Mouse (Mus musculus): ENCODE measurements at regions not wholly inside any gene's neighbourhood (a gene's known extent, or its start where the extent isn't known, plus 50 kb on each side); places are given as distances from the start of the nearest gene placed in this dataset.

- H3K4me1 ChIP-seq (ENCODE audit: control insufficient read depth, insufficient read depth, low read length): no peaks in the 10 kb centered on the region
- no peak for TF ChIP-seq POLR2A (IDR thresholded peaks at IDR 0.05; ENCODE audit: borderline replicate concordance, extremely low read depth, insufficient read depth, insufficient read length)
- H3K27me3 ChIP-seq (ENCODE audit: control insufficient read depth, insufficient read depth, low read length): no peaks in the 10 kb centered on the region
- no peaks in the 10 kb centered on the region for H3K9me3 ChIP-seq (ENCODE audit: control insufficient read depth, low read length)
- no peak overlapping the region for H3K9ac ChIP-seq (ENCODE audit: low read depth, low read length, severe bottlenecking)
- no peak overlapping the region for H3K27ac ChIP-seq (replicated peaks; ENCODE audit: low read depth, low read length)
- H3K36me3 ChIP-seq (ENCODE audit: control insufficient read depth, insufficient read depth, low read length): no peaks in the 10 kb centered on the region
- 82% methylated on average over 1 of the region's 1 CpGs for WGBS
- H3K4me2 ChIP-seq (replicated peaks; ENCODE audit: low read depth, low read length, severe bottlenecking): no peak overlapping the region
- DNase-seq (ENCODE audit: low spot score): no peak
- ATAC-seq (ENCODE audit: low FRiP score, low read depth): no peak
- no peak overlapping the region for H3K4me3 ChIP-seq (replicated peaks; ENCODE audit: low read length)
Measured at GRCm38 (mm10) chr13:79057424-79057823, 857.9 kb upstream of the Nr2f1 start.

DNA sequence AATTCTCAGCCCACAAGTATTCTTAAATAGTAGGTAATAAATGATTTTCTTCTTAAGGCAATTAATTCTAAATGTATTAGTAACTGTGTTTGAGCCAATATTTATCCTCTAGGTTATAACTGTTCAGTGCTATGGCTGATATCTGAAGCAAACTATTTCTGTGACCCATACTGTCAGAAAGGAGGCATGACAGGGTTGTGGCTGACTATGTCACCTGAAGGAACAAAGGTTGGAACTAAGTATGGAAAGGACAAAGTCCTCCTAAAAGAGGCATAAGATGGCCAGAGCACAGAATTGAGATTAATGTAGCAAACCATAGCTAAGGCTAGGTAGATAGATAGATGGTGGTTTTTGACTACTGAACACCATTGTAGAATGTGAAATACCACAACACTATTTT lies 854.9 kb upstream of the Nr2f1 start:
- no peak overlapping the region for H3K9ac ChIP-seq (ENCODE audit: low read depth, low read length, severe bottlenecking)
- ATAC-seq (ENCODE audit: low FRiP score, low read depth): no peak
- no peak overlapping the region for H3K4me3 ChIP-seq (replicated peaks; ENCODE audit: low read length)
- H3K4me1 ChIP-seq (ENCODE audit: control insufficient read depth, insufficient read depth, low read length): no peaks in the 10 kb centered on the region
- H3K4me2 ChIP-seq (replicated peaks; ENCODE audit: low read depth, low read length, severe bottlenecking): no peak overlapping the region
- H3K36me3 ChIP-seq (ENCODE audit: control insufficient read depth, insufficient read depth, low read length): no peaks in the 10 kb centered on the region
- no peak overlapping the region for H3K27ac ChIP-seq (replicated peaks; ENCODE audit: low read depth, low read length)
- no peak for DNase-seq (ENCODE audit: low spot score)
- no peaks in the 10 kb centered on the region for H3K9me3 ChIP-seq (ENCODE audit: control insufficient read depth, low read length)
- H3K27me3 ChIP-seq (ENCODE audit: control insufficient read depth, insufficient read depth, low read length): no peaks in the 10 kb centered on the region
- TF ChIP-seq POLR2A (IDR thresholded peaks at IDR 0.05; ENCODE audit: borderline replicate concordance, extremely low read depth, insufficient read depth, insufficient read length): no peak

DNA sequence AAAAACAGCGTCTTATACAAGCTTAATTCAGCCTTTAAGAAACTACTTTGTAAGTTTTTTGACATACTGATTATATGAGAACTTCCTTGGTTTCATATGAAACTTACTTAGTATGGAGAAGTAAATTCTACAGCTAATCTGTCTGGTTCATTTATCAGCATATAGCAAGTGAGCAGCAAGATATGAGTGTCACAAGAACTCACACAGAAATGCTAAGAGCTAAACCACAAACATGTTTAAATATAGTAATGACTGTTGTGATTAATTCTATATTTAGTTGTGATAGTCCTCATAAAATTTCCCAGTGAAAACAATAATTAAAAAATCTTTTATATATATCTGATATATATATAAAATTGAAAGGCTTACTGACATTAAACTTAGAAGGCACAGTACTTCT lies 853.9 kb upstream of the Nr2f1 start:
- no peak overlapping the region for H3K4me2 ChIP-seq (replicated peaks; ENCODE audit: low read depth, low read length, severe bottlenecking)
- no peak for DNase-seq (ENCODE audit: low spot score)
- H3K27ac ChIP-seq (replicated peaks; ENCODE audit: low read depth, low read length): no peak overlapping the region
- H3K9ac ChIP-seq (ENCODE audit: low read depth, low read length, severe bottlenecking): no peak overlapping the region
- H3K9me3 ChIP-seq (ENCODE audit: control insufficient read depth, low read length): no peaks in the 10 kb centered on the region
- no peak for TF ChIP-seq POLR2A (IDR thresholded peaks at IDR 0.05; ENCODE audit: borderline replicate concordance, extremely low read depth, insufficient read depth, insufficient read length)
- ATAC-seq (ENCODE audit: low FRiP score, low read depth): no peak
- no peaks in the 10 kb centered on the region for H3K4me1 ChIP-seq (ENCODE audit: control insufficient read depth, insufficient read depth, low read length)
- no peaks in the 10 kb centered on the region for H3K36me3 ChIP-seq (ENCODE audit: control insufficient read depth, insufficient read depth, low read length)
- 78% methylated on average over 1 of the region's 1 CpGs for WGBS
- H3K4me3 ChIP-seq (replicated peaks; ENCODE audit: low read length): no peak overlapping the region
- no peaks in the 10 kb centered on the region for H3K27me3 ChIP-seq (ENCODE audit: control insufficient read depth, insufficient read depth, low read length)

GRCm38 (mm10) chr13:79047240-79047639 lies 847.7 kb upstream of the Nr2f1 start:
- no peaks in the 10 kb centered on the region for H3K4me1 ChIP-seq (ENCODE audit: control insufficient read depth, insufficient read depth, low read length)
- ATAC-seq (ENCODE audit: low FRiP score, low read depth) (no peak), DNase-seq (ENCODE audit: low spot score) (no peak)
- no peak overlapping the region for H3K4me3 ChIP-seq (replicated peaks; ENCODE audit: low read length)
- H3K36me3 ChIP-seq (ENCODE audit: control insufficient read depth, insufficient read depth, low read length): no peaks in the 10 kb centered on the region
- no peak overlapping the region for H3K4me2 ChIP-seq (replicated peaks; ENCODE audit: low read depth, low read length, severe bottlenecking)
- no peak overlapping the region for H3K27ac ChIP-seq (replicated peaks; ENCODE audit: low read depth, low read length)
- H3K9me3 ChIP-seq (ENCODE audit: control insufficient read depth, low read length): no peaks in the 10 kb centered on the region
- WGBS: 90% methylated on average over 1 of the region's 1 CpGs
- no peak overlapping the region for H3K9ac ChIP-seq (ENCODE audit: low read depth, low read length, severe bottlenecking)
- no peaks in the 10 kb centered on the region for H3K27me3 ChIP-seq (ENCODE audit: control insufficient read depth, insufficient read depth, low read length)
- TF ChIP-seq POLR2A (IDR thresholded peaks at IDR 0.05; ENCODE audit: borderline replicate concordance, extremely low read depth, insufficient read depth, insufficient read length): no peak

- Histone ChIP-seq H3K9me3 (ENCODE audit: control insufficient read depth, low read length) (no peaks in the 10 kb centered on the region), H3K9ac (ENCODE audit: low read depth, low read length, severe bottlenecking) (no peak overlapping the region), H3K4me1 (ENCODE audit: control insufficient read depth, insufficient read depth, low read length) (no peaks in the 10 kb centered on the region), H3K36me3 (ENCODE audit: control insufficient read depth, insufficient read depth, low read length) (no peaks in the 10 kb centered on the region), H3K27ac (replicated peaks; ENCODE audit: low read depth, low read length) (no peak overlapping the region), H3K4me3 (replicated peaks; ENCODE audit: low read length) (no peak overlapping the region), H3K4me2 (replicated peaks; ENCODE audit: low read depth, low read length, severe bottlenecking) (no peak overlapping the region), H3K27me3 (ENCODE audit: control insufficient read depth, insufficient read depth, low read length) (no peaks in the 10 kb centered on the region)
- TF ChIP-seq POLR2A (IDR thresholded peaks at IDR 0.05; ENCODE audit: borderline replicate concordance, extremely low read depth, insufficient read depth, insufficient read length): no peak
- 70% methylated on average over 5 of the region's 5 CpGs for WGBS
- ATAC-seq (ENCODE audit: low FRiP score, low read depth) (no peak), DNase-seq (ENCODE audit: low spot score) (no peak)
Measured at GRCm38 (mm10) chr13:79044657-79045056, 845.1 kb upstream of the Nr2f1 start.

DNA sequence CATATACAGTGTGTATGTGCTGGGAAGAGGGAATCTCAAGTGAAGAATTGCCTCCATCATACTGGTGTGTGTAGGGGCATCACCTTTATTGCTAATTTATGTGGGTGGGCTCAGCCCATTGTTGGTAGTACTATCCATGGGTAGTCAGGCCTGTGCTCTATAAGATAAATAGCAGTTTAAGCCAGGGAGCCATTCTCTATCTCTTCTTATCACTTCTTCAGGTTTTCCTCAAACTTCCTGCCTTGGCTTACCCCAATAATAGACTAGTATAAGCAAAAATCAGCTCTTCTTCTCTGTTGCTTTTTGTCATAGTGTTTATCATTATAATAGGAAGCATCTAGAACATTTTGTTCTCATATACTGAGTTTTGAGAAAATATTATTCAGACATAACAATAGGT lies 838.3 kb upstream of the Nr2f1 start:
- no peak for TF ChIP-seq POLR2A (IDR thresholded peaks at IDR 0.05; ENCODE audit: borderline replicate concordance, extremely low read depth, insufficient read depth, insufficient read length)
- H3K9ac ChIP-seq (ENCODE audit: low read depth, low read length, severe bottlenecking): no peak overlapping the region

More for the DNA sequence above, 838.3 kb upstream of the Nr2f1 start:
- Histone ChIP-seq H3K27ac (replicated peaks; ENCODE audit: low read depth, low read length) (no peak overlapping the region), H3K36me3 (ENCODE audit: control insufficient read depth, insufficient read depth, low read length) (no peaks in the 10 kb centered on the region), H3K27me3 (ENCODE audit: control insufficient read depth, insufficient read depth, low read length) (no peaks in the 10 kb centered on the region), H3K9me3 (ENCODE audit: control insufficient read depth, low read length) (no peaks in the 10 kb centered on the region), H3K4me1 (ENCODE audit: control insufficient read depth, insufficient read depth, low read length) (no peaks in the 10 kb centered on the region), H3K4me2 (replicated peaks; ENCODE audit: low read depth, low read length, severe bottlenecking) (no peak overlapping the region), H3K4me3 (replicated peaks; ENCODE audit: low read length) (no peak overlapping the region)
- no peak for DNase-seq (ENCODE audit: low spot score)
- no peak for ATAC-seq (ENCODE audit: low FRiP score, low read depth)
